Mouse (Mus musculus) embryonic facial prominence, embryonic 12.5 days (tissue): Measurements from ENCODE around the gene Cdr2. TPM values are rescaled to one million over a fixed set of nuclear protein-coding genes. Genes with fewer than 3 reads are reported as not detected.

Source experiments
- polyA plus RNA-seq: library from polyadenylated mRNA; unstranded; fragments of >200 nt; fragmentation: Nextera tagmentation; extraction: Ambion mirVana; gene quantifications from 2 replicates; pipeline ENCODE4 v1.2.1, GENCODE M21; 2016

Cdr2 gene
- polyA plus RNA-seq, 1 experiment from 2014 or later = 14.3 TPM

Other genes starting within 250 kb of the Cdr2 start
- gene Vwa3a, start 243.0 kb downstream of the Cdr2 start, polyA plus RNA-seq = 0.15 TPM in 2 replicates
- not detected in 2 replicates for gene Gm5737, start 169.9 kb downstream of the Cdr2 start, polyA plus RNA-seq
- 38.7 and 39.4 TPM in 2 replicates for gene Eef2k, start 139.5 kb downstream of the Cdr2 start, polyA plus RNA-seq
- 41.2 and 42.7 TPM in 2 replicates for gene Polr3e, start 64.6 kb downstream of the Cdr2 start, polyA plus RNA-seq
- gene Mfsd13b, start 197 bp upstream of the Cdr2 start, polyA plus RNA-seq = 0.45 TPM in 1 of 2 replicates, not detected in the other
- gene Mettl9, start 52.1 kb upstream of the Cdr2 start, polyA plus RNA-seq = 211 and 228 TPM in 2 replicates
- gene Igsf6, start 92.3 kb upstream of the Cdr2 start, polyA plus RNA-seq = 1.1 and 1.2 TPM in 2 replicates
- 0.23 and 0.38 TPM in 2 replicates for gene Otoa, start 99.3 kb upstream of the Cdr2 start, polyA plus RNA-seq